15 mouse cellular contexts compared by ENCODE assay signal in the genomic region with DNA sequence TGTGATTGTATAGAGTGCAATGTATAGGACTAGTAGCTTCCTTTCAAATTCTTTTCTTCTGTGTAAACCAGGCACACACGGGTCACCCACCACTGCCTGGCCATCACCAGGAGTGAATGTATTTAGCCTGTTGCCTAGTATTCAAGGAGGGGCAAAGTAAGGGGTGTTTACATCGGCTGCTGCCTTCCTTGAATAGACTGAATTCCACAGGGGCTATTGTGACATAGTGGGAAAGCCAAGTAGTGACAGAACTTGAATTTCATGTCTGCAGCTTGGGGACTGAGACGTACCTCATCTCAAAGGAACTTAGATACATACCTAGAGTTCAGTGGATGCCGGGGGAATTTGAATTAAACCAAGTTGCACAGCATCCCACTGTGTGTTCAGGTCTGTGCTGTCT. TPM values are rescaled to one million over a fixed set of nuclear protein-coding genes. Genes with fewer than 3 reads are reported as not detected.
A peak's percentile ranks its signal among the peaks of the same experiment; 100 is the strongest.
DNase-seq lines count a peak whose midpoint lies in the region; ATAC-seq and TF ChIP-seq lines count a peak whose summit lies in the region.
"Had no signal": no experiment of that assay in that cellular context is flagged by ENCODE, and none has a peak within 500 bp of the region (broad histone marks: within the 10 kb centered on the region; RNA-seq: fewer than 3 reads in every experiment).

No protein-coding gene starts in this region.

- no peaks in the 10 kb centered on the region for H3K27me3 ChIP-seq in cerebellum, adult 2 months (ENCODE audit: control insufficient read depth, insufficient read depth, low read length)
- H3K27me3 ChIP-seq in embryonic facial prominence, embryonic 12.5 days: no peaks in the 10 kb centered on the region
- H3K27me3 ChIP-seq in heart, embryonic 10.5 days (ENCODE audit: insufficient read depth, poor library complexity, severe bottlenecking): no peaks in the 10 kb centered on the region
- H3K27me3 ChIP-seq: CH12.LX; heart, embryonic 12.5 days; midbrain, embryonic 12.5 days had no signal

- H3K9me3 ChIP-seq in embryonic facial prominence, embryonic 12.5 days: no peaks in the 10 kb centered on the region
- no peaks in the 10 kb centered on the region for H3K9me3 ChIP-seq in heart, embryonic 10.5 days
- H3K9me3 ChIP-seq: heart, embryonic 12.5 days; midbrain, embryonic 12.5 days had no signal

- no peaks in the 10 kb centered on the region for H3K36me3 ChIP-seq in embryonic facial prominence, embryonic 12.5 days
- 0 out of 2 replicates have a peak, but pooled peaks cover 4% of the 10 kb centered on the region for H3K36me3 ChIP-seq in heart, embryonic 10.5 days
- H3K36me3 ChIP-seq: heart, embryonic 12.5 days; midbrain, embryonic 12.5 days had no signal

- TF ChIP-seq POLR2A in cerebellum, adult 2 months (IDR thresholded peaks at IDR 0.05; ENCODE audit: borderline replicate concordance, insufficient read depth, low read length): no peak
- TF ChIP-seq POLR2A in lung, adult 2 months (IDR thresholded peaks at IDR 0.05; ENCODE audit: borderline replicate concordance, extremely low read depth, low read depth, low read length): no peak

- no peak for TF ChIP-seq CTCF in cerebellum, adult 2 months (IDR thresholded peaks at IDR 0.05; ENCODE audit: borderline replicate concordance, insufficient read depth, low read depth, low read length)
- no peak for TF ChIP-seq CTCF in lung, adult 2 months (IDR thresholded peaks at IDR 0.05; ENCODE audit: insufficient read depth, low read length)
- TF ChIP-seq CTCF in left cerebral cortex, adult 2 months (IDR thresholded peaks at IDR 0.05): no peak

- no peak overlapping the region for H3K4me2 ChIP-seq in embryonic facial prominence, embryonic 12.5 days (replicated peaks)
- H3K4me2 ChIP-seq: heart, embryonic 12.5 days; midbrain, embryonic 12.5 days had no signal

- no peak for DNase-seq in cerebellum, adult 2 months
- no peak for DNase-seq in cerebellum, adult 8-10 months
- peak; percentile 22 to 71 for DNase-seq in lung, adult 18-20 months
- no peak for DNase-seq in lung, adult 2 months
- peak; percentile 9 for DNase-seq in mesoderm, embryonic 11.5 days (ENCODE audit: low read depth, low spot score)
- DNase-seq in left cerebral cortex, adult 2 months (ENCODE audit: extremely low spot score in 1 of 2, low spot score in 2 of 2): no peak
- DNase-seq in heart, embryonic 10.5 days (ENCODE audit: low spot score): no peak
- DNase-seq: gastrocnemius, postnatal 36 days; kidney, adult 9 months had no signal

- no peak overlapping the region for H3K4me3 ChIP-seq in cerebellum, adult 2 months (replicated peaks; ENCODE audit: insufficient read depth, low read depth, low read length)
- no peak overlapping the region for H3K4me3 ChIP-seq in lung, adult 2 months (replicated peaks; ENCODE audit: extremely low read depth, low read depth, low read length)
- H3K4me3 ChIP-seq in embryonic facial prominence, embryonic 12.5 days: no peak overlapping the region
- no peak overlapping the region for H3K4me3 ChIP-seq in left cerebral cortex, adult 2 months
- no peak overlapping the region for H3K4me3 ChIP-seq in heart, embryonic 10.5 days
- H3K4me3 ChIP-seq: erythroblast, embryonic 14.5 days; heart, embryonic 12.5 days; midbrain, embryonic 12.5 days had no signal

- 58% methylated on average over 4 of the region's 4 CpGs for WGBS in cerebellum, adult 2 months
- 41% methylated on average over 4 of the region's 4 CpGs for WGBS in lung, adult 2 months
- WGBS in embryonic facial prominence, embryonic 12.5 days: 66% methylated on average over 4 of the region's 4 CpGs
- 46% methylated on average over 4 of the region's 4 CpGs for WGBS in heart, embryonic 10.5 days

- peak overlapping the region; percentile 32; the same call in 1 of the 2 replicates for H3K27ac ChIP-seq in cerebellum, adult 2 months (ENCODE audit: insufficient read depth, low read length)
- H3K27ac ChIP-seq in embryonic facial prominence, embryonic 12.5 days: 0 out of 2 replicates have a peak overlapping the region, but pooled peaks have one; percentile 43
- H3K27ac ChIP-seq in left cerebral cortex, adult 2 months: no peak overlapping the region
- H3K27ac ChIP-seq in heart, embryonic 10.5 days: no peak overlapping the region
- H3K27ac ChIP-seq: midbrain, embryonic 12.5 days had no signal

- no peak overlapping the region for H3K9ac ChIP-seq in embryonic facial prominence, embryonic 12.5 days
- H3K9ac ChIP-seq: heart, embryonic 12.5 days; midbrain, embryonic 12.5 days had no signal

- intact Hi-C loops in left cerebral cortex, adult 2 months (cut with DNase I): no loop called here

- H3K4me1 ChIP-seq in cerebellum, adult 2 months (ENCODE audit: control insufficient read depth, insufficient read depth, low read length): peaks cover 12% of the 10 kb centered on the region; the same call in 1 of the 2 replicates
- no peaks in the 10 kb centered on the region for H3K4me1 ChIP-seq in lung, adult 2 months (ENCODE audit: control insufficient read depth, insufficient read depth, low read length)
- H3K4me1 ChIP-seq in embryonic facial prominence, embryonic 12.5 days: no peaks in the 10 kb centered on the region; the same call in 1 of the 2 replicates
- H3K4me1 ChIP-seq in heart, embryonic 10.5 days: peaks cover 22% of the 10 kb centered on the region

- ATAC-seq in embryonic facial prominence, embryonic 12.5 days (ENCODE audit: insufficient number of reproducible peaks, insufficient read depth, low FRiP score, low TSS enrichment): no peak
- ATAC-seq: inflammation-experienced regulatory T-cells, adult 6 months had no signal

RNA-seq across cellular contexts. Expression of gene Prdm10, which starts 41.2 kb away (rescaled TPM):
- 21.5 and 23.4 TPM in 2 replicates for polyA plus RNA-seq in cerebellum, adult 2 months (2012; rRNA removed)
- polyA plus RNA-seq in lung, adult 2 months (2012; rRNA removed): 6.3 and 7.3 TPM in 2 replicates
- 6.7 and 7.8 TPM in 2 replicates for polyA plus RNA-seq in embryonic facial prominence, embryonic 12.5 days (2016; fragmentation: Nextera tagmentation; extraction: Ambion mirVana)
- 10 to 100 TPM; 23.1 to 24.5 TPM for total RNA-seq in left cerebral cortex, adult 2 months (2021)
- 5.3 and 5.6 TPM in 2 replicates for polyA plus RNA-seq in heart, embryonic 10.5 days (2016; fragmentation: Nextera tagmentation; extraction: Ambion mirVana)

Comparison
In these comparisons a context has a peak if more than half of its experiments do, and no peak if none do; other contexts are left out.
1. DNase-seq: peak in lung, adult 18-20 months (2 of 2) and mesoderm, embryonic 11.5 days (single experiment); none in cerebellum, adult 2 months (0 of 2), cerebellum, adult 8-10 months (single experiment), lung, adult 2 months (single experiment), left cerebral cortex, adult 2 months (0 of 2) and heart, embryonic 10.5 days (single experiment).
2. H3K27ac ChIP-seq: peak in cerebellum, adult 2 months (single experiment) and embryonic facial prominence, embryonic 12.5 days (single experiment); none in left cerebral cortex, adult 2 months (single experiment) and heart, embryonic 10.5 days (single experiment).